Mouse (Mus musculus) liver, adult 2 months (tissue): ENCODE data around the gene Wnt5b. TPM values are rescaled to one million over a fixed set of nuclear protein-coding genes. Genes with fewer than 3 reads are reported as not detected.

Experiments used
- DNase-seq: peaks from one replicate; pipeline ENCODE4 v3.0.0-alpha.2; 2011; ENCODE audit warnings: low read depth, low spot score; ENCODE audit errors: extremely low read depth
- H3K27ac ChIP-seq: fragments of 200-500 bp; replicated peaks from 2 replicates; pipeline ENCODE4 v1.5.1; 2012; ENCODE audit warnings: low read depth, mild to moderate bottlenecking, control low read depth, inconsistent platforms, low read length; ENCODE audit not compliant: insufficient read depth
- H3K27me3 ChIP-seq: fragments of 200-500 bp; 2 replicates; pipeline ENCODE4 v1.6.1; 2012; ENCODE audit warnings: mild to moderate bottlenecking, moderate library complexity, low read length, inconsistent platforms; ENCODE audit not compliant: control insufficient read depth, insufficient read depth
- H3K36me3 ChIP-seq: fragments of 200-500 bp; 2 replicates; pipeline ENCODE4 v1.6.1; 2012; ENCODE audit warnings: low read length, inconsistent platforms; ENCODE audit not compliant: control insufficient read depth, insufficient read depth
- H3K4me1 ChIP-seq: fragments of 200-500 bp; 2 replicates; pipeline ENCODE4 v1.6.1; 2011; ENCODE audit warnings: low read length; ENCODE audit not compliant: control insufficient read depth, insufficient read depth
- H3K4me3 ChIP-seq: fragments of 200-500 bp; 2 replicates; pipeline ENCODE4 v1.5.1; 2011; ENCODE audit warnings: low read depth, mild to moderate bottlenecking, control low read depth, low read length, moderate library complexity; ENCODE audit not compliant: insufficient read depth
- H3K79me2 ChIP-seq: fragments of 200-500 bp; 2 replicates; pipeline ENCODE4 v1.6.1; 2012; ENCODE audit warnings: inconsistent platforms, mild to moderate bottlenecking, low read length, moderate library complexity; ENCODE audit not compliant: control insufficient read depth, insufficient read depth
- H3K9ac ChIP-seq: fragments of 200-500 bp; 2 replicates; pipeline ENCODE4 v1.6.1; 2012; ENCODE audit warnings: low read depth, mild to moderate bottlenecking, control low read depth, inconsistent platforms, low read length
- CTCF ChIP-seq: fragments of 200-500 bp; IDR thresholded peaks from 2 replicates; pipeline ENCODE4 v1.5.1; 2011; ENCODE audit warnings: low read depth, low read length, control low read depth
- POLR2A ChIP-seq: fragments of 200-500 bp; IDR thresholded peaks from 2 replicates; pipeline ENCODE4 v1.6.1; 2011; ENCODE audit warnings: low read length, control low read depth; ENCODE audit not compliant: insufficient read depth; ENCODE audit errors: extremely low read depth
- WGBS: fragments of 180-500 bp; shearing (Covaris S2); methylation state at CpG from one replicate; pipeline ENCODE4 v1.1.7; 2018; 5-methylcytosine and 5-hydroxymethylcytosine counted together
- polyA plus RNA-seq: library from polyadenylated mRNA; depleted of rRNA; stranded (reverse); fragments of >200 nt; gene quantifications from 2 replicates; pipeline ENCODE4 v1.2.3, GENCODE M21; 2012
- total RNA-seq: library from RNA; depleted of rRNA; stranded (reverse); fragments of >200 nt; gene quantifications from 2 replicates; pipeline ENCODE4 v1.2.3, GENCODE M21; 2014

Gene Wnt5b
- total and polyA plus RNA-seq, 2 experiments: 4.7 to 5.8 TPM

DNA sequence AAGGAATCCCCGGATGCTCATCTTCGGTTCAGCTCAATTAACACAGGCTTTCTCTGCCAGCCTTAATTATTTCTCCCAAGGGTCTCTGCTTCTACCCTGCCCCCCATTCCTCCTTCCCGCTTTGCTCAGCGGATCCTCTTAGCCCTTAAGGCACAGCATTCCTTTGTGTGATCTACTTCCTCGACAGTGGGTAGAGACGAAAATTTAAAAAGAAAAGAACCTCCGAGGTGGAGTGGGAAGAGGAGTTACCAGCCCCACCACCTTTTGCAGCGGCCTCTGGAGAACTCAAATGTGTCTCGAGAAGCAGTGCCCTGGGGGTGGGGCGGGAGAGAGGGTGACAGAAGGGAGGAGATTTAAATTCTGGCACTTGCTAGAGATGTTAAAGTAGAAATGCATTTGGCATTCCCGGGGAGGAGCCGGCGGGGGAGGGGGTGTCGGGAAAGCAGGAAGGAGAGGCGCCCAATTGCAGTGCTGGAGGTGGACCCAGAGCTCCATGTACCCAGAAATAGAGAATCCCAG, 92.1 kb downstream of the Wnt5b start:
- Histone ChIP-seq H3K4me3 (peak overlapping the region; percentile 19; the same call in 1 of the 2 replicates), H3K9ac (0 out of 2 replicates have a peak overlapping the region, but pooled peaks have one; percentile 49), H3K27me3 (no peaks in the 10 kb centered on the region)

DNA sequence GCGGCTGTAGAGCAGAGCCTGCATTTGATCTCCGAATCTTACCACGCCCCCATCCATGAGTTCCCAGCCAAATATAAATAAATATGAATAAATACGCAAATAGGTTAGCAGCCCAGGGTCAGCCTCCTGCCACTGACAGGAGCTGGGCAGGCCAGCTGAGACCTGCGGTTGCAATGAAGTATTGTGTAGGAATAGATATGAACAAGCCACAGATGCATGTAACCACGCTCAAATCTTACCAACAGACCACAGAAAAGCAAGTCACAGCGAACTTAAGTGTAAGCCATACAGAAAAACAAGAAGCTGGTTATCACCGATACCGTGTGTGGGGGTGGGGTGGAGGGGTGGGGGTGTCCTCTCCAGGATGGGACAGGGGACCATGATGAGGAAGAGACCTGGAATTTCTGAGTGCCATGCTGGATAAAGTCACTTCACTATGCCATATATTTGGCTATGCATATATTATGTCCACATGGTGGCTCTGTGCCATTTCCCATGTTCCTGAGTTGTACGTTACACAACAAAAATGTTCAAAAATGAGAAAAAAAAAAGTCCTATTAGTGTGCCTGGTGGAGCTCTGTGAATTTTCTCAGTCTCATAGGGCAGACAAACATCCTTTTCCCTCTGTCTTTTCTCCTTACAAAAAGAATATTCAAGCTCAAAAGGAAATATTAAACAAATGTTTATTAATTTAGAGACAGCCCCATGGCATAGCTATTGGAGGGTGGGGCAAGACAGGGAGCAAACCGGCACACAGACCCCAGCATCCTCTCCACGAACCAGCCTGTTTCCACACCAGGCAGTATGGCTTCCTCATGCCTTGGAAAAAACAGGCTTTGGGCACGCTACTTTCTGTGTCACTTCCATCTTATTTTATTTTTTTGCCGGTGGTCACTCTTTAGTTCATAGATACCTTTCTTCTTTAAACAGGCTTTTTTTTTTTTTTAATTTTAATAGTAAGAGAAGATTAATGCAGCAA, 92.9 kb downstream of the Wnt5b start:
- no peaks in the 10 kb centered on the region for H3K36me3 ChIP-seq
- H3K4me3 ChIP-seq: no peak overlapping the region
- no peak overlapping the region for H3K27ac ChIP-seq
- WGBS: 63% methylated on average over 14 of the region's 14 CpGs
- no peak for TF ChIP-seq POLR2A
- TF ChIP-seq CTCF: no peak
- H3K27me3 ChIP-seq: no peaks in the 10 kb centered on the region
- DNase-seq: no peak
- H3K79me2 ChIP-seq: no peaks in the 10 kb centered on the region
- H3K4me1 ChIP-seq: peaks cover 5% of the 10 kb centered on the region
- H3K9ac ChIP-seq: no peak overlapping the region

More for the DNA sequence above, 92.1 kb downstream of the Wnt5b start:
- H3K79me2 ChIP-seq: no peaks in the 10 kb centered on the region
- no peak for DNase-seq
- H3K27ac ChIP-seq: no peak overlapping the region
- TF ChIP-seq CTCF (no peak), POLR2A (no peak)
- peaks cover 5% of the 10 kb centered on the region for H3K4me1 ChIP-seq
- H3K36me3 ChIP-seq: no peaks in the 10 kb centered on the region
- WGBS: 24% methylated on average over 15 of the region's 15 CpGs

DNA sequence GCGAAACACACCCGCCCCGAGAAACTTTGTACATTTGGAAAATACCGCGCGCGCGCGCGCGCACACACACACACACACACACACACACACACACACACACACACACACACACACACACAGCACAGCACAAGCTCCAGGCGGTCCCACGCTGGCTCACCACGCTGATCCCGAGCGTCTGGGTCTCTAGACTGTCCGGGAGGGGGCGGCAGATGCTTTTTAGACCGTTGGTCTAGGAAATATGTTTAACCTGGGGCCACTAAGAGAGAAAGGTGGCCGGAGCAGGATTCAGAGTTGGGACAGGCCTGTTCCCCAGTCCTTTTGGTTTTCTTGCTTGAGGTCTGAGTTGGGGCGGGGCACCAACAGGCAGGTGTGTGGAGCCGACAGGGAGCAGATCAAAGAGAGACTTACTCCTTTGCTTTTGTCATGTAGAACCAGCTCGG, 95.1 kb downstream of the Wnt5b start:
- TF ChIP-seq CTCF: peak; percentile 69
- no peak for TF ChIP-seq POLR2A
- H3K36me3 ChIP-seq: no peaks in the 10 kb centered on the region
- H3K79me2 ChIP-seq: no peaks in the 10 kb centered on the region
- H3K27me3 ChIP-seq: no peaks in the 10 kb centered on the region
- 7% methylated on average over 21 of the region's 23 CpGs for WGBS
- H3K4me3 ChIP-seq: peak overlapping the region; percentile 28
- DNase-seq: peak; percentile 53
- H3K27ac ChIP-seq: no peak overlapping the region
- H3K9ac ChIP-seq: peak overlapping the region; percentile 12
- H3K4me1 ChIP-seq: peaks cover 9% of the 10 kb centered on the region

DNA sequence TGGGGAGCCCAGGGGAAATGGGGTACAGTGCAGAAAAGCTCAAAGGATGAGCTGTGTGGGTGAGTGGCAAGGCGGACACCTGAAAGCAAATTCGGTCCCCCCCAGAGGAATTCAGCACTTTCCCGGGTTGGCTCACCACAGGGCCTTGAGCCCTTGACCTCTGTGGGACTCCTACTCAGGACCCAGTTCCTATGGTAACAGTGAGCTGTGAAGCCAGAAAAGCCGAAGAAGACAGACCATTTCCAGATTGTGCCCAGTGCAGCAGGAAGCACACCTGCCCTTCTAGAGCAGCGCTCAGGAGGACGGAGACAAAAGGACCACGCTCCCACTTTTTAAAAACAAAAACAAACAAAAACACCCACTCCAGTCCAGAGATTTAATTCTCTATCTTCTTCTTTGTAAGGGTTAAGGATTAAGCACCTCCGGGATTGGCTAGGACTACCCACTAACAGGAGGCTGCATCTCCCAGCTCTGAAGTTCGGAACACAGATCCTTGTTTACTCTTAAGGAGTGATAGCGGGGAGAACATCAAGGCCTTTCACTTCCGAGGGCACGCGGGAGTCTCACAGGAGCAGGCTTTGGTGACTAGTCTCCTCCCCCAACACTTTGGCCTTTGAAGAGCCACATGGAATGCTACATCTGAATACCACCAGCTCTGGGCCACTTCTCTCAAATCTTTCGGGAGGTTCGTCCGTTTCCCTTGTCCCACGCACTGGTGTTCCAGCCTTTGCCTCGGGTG, 95.7 kb downstream of the Wnt5b start:
- Histone ChIP-seq H3K4me3 (peak overlapping the region; percentile 28), H3K27me3 (no peaks in the 10 kb centered on the region), H3K9ac (peak overlapping the region; percentile 12), H3K36me3 (no peaks in the 10 kb centered on the region), H3K27ac (no peak overlapping the region), H3K4me1 (peaks cover 9% of the 10 kb centered on the region), H3K79me2 (no peaks in the 10 kb centered on the region)
- no peak for TF ChIP-seq CTCF
- TF ChIP-seq POLR2A: no peak
- DNase-seq: peak; percentile 49
- 14% methylated on average over 18 of the region's 18 CpGs for WGBS

DNA sequence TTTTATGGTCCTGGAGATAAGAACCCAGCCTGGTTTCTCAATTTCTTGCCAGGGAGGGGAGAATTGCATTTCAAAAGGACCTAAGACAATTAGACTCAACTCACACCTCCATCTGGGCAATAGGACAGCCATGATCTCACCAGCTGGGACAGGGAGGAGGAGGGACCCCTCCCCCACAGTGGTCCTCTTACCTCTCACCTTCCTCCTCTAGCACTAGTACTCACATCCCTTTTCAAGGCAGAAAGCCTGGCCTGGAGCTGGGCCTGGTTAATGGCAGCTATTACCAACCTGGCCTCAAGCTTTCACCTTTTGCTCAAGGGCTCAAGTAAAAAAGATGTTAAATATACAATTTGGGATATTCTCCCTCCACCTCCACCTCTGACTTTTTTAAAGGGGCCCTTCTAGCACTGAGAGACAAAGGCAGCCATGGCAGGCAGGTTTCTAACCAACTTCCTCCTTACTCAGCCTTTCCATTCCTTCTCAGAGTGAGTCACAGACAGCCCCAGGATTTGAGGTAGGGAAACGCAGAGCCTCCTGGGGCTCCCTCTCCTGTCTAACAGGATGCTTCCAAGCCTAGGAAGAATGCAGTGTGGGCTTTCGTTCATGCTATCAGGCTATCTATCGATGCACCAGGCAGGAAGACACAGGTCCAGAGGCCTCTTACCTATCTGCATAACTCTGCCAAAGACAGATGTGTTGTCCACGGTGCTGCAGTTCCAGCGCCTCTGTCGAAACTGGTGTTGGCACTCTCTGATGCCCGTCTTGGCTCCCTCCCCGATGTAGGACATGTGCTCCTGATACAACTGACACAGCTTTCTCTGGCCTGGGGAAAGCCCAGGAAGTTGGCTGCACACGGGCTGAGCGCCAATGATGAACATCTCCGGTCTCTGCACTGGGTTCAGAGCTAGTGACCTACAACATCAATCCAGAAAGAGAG, 98.2 kb downstream of the Wnt5b start:
- peak; percentile 97 for DNase-seq
- 15% methylated on average over 11 of the region's 11 CpGs for WGBS
- Histone ChIP-seq H3K27ac (no peak overlapping the region), H3K79me2 (no peaks in the 10 kb centered on the region), H3K9ac (no peak overlapping the region), H3K4me1 (peaks cover 9% of the 10 kb centered on the region), H3K27me3 (no peaks in the 10 kb centered on the region), H3K4me3 (no peak overlapping the region), H3K36me3 (no peaks in the 10 kb centered on the region)
- TF ChIP-seq POLR2A (no peak), CTCF (no peak)
